Mouse (Mus musculus) lung, postnatal 14 days (tissue): ENCODE data around the gene Nanos3.

Experiments
- DNase-seq: peaks from one replicate; pipeline ENCODE4 v3.0.0; 2021

Nanos3 gene

GRCm38 (mm10) chr8:84180530-84181190 lies 4.4 kb downstream of the Nanos3 start:
- peak; percentile 54 for DNase-seq

GRCm38 (mm10) chr8:84179946-84180345 lies 5.1 kb downstream of the Nanos3 start:
- DNase-seq = no peak

GRCm38 (mm10) chr8:84178592-84178991 lies 6.4 kb downstream of the Nanos3 start:
- DNase-seq = no peak

- DNase-seq = no peak
These were observed 7.6 kb downstream of the Nanos3 start for GRCm38 (mm10) chr8:84177405-84177804.

- DNase-seq = no peak
These were observed 8.5 kb downstream of the Nanos3 start for GRCm38 (mm10) chr8:84176560-84176959.

GRCm38 (mm10) chr8:84173861-84174260 lies 11.2 kb downstream of the Nanos3 start:
- DNase-seq = peak; percentile 19

GRCm38 (mm10) chr8:84170096-84170495 lies 14.9 kb downstream of the Nanos3 start:
- no peak for DNase-seq

GRCm38 (mm10) chr8:84167696-84168095 lies 17.3 kb downstream of the Nanos3 start:
- DNase-seq = no peak

- no peak for DNase-seq
These were observed 27.4 kb downstream of the Nanos3 start for GRCm38 (mm10) chr8:84157620-84158019.

- DNase-seq = no peak
These were observed 35.8 kb downstream of the Nanos3 start for GRCm38 (mm10) chr8:84149181-84149580.

- peak; percentile 46 for DNase-seq
These were observed 36.5 kb downstream of the Nanos3 start for GRCm38 (mm10) chr8:84148531-84148850.

- DNase-seq = peak; percentile 94
These were observed 37.1 kb downstream of the Nanos3 start, which contains the start of the genes Cc2d1a and 4930432K21Rik for GRCm38 (mm10) chr8:84147769-84148530. Gene Cc2d1a (minus strand): TSS chr8:84147936. Gene 4930432K21Rik (plus strand): TSS chr8:84148025.

- DNase-seq = peak; percentile 30
These were observed 37.7 kb downstream of the Nanos3 start for GRCm38 (mm10) chr8:84147324-84147766.

GRCm38 (mm10) chr8:84144636-84145245 lies 40.3 kb downstream of the Nanos3 start:
- no peak for DNase-seq

GRCm38 (mm10) chr8:84140838-84141237 lies 44.2 kb downstream of the Nanos3 start:
- DNase-seq = no peak

- DNase-seq = no peak
These were observed 47.2 kb downstream of the Nanos3 start for GRCm38 (mm10) chr8:84137848-84138247.

- DNase-seq = no peak
These were observed 52.8 kb downstream of the Nanos3 start for GRCm38 (mm10) chr8:84132225-84132624.

GRCm38 (mm10) chr8:84130806-84131205 lies 54.2 kb downstream of the Nanos3 start:
- no peak for DNase-seq

- DNase-seq = no peak
These were observed 56.7 kb downstream of the Nanos3 start for GRCm38 (mm10) chr8:84128277-84128676.

GRCm38 (mm10) chr8:84127202-84127901 lies 57.7 kb downstream of the Nanos3 start:
- no peak for DNase-seq

GRCm38 (mm10) chr8:84126742-84127141 lies 58.3 kb downstream of the Nanos3 start:
- DNase-seq = no peak

- DNase-seq = peak; percentile 36
These were observed 59.4 kb downstream of the Nanos3 start, which contains the start of gene Podnl1 for GRCm38 (mm10) chr8:84125656-84126055. Gene Podnl1 (plus strand): TSS chr8:84125989.
